Mouse (Mus musculus) MEL (cell line): Measurements from ENCODE around the gene Ndufb6. TPM values are rescaled to one million over a fixed set of nuclear protein-coding genes. Genes with fewer than 3 reads are reported as not detected.

Experiments
- DNase-seq: peaks from one replicate; pipeline ENCODE4 v3.0.0; 2011; ENCODE audit warnings: low read depth, low spot score
- H3K27ac ChIP-seq: 2 replicates; pipeline ENCODE4 v1.5.1; 2012; ENCODE audit warnings: low read depth, mild to moderate bottlenecking, control low read depth, low read length, moderate library complexity; ENCODE audit not compliant: control insufficient read depth
- H3K27me3 ChIP-seq, 2 experiments: fragments of 150-350 bp in 1 of 2; sonication (generic) in 1 of 2; 2 replicates each; pipeline ENCODE4 v1.6.1; 2012; ENCODE audit warnings: low read length in 2 of 2, mild to moderate bottlenecking in 2 of 2, improper control_type of control experiment in 1 of 2, moderate library complexity in 1 of 2; ENCODE audit not compliant: insufficient read depth in 2 of 2, control insufficient read depth in 1 of 2
- H3K36me3 ChIP-seq, 2 experiments: 2 replicates each; pipeline ENCODE4 v1.6.1; 2012 to 2014; ENCODE audit warnings: low read length in 2 of 2, improper control_type of control experiment in 1 of 2, inconsistent platforms in 1 of 2, mild to moderate bottlenecking in 1 of 2; ENCODE audit not compliant: insufficient read depth in 2 of 2, control insufficient read depth in 1 of 2
- H3K4me1 ChIP-seq, 2 experiments: fragments of 150-350 bp in 1 of 2; sonication (generic) in 1 of 2; 2 replicates each; pipeline ENCODE4 v1.6.1; 2012; ENCODE audit warnings: low read length in 2 of 2, improper control_type of control experiment in 1 of 2, mild to moderate bottlenecking in 1 of 2; ENCODE audit not compliant: insufficient read depth in 2 of 2, control insufficient read depth in 1 of 2
- H3K4me3 ChIP-seq, 2 experiments: fragments of 150-350 bp in 1 of 2; sonication (generic) in 1 of 2; 2 replicates each; pipeline ENCODE4 v1.5.1; 2012; ENCODE audit warnings: low read depth in 2 of 2, low read length in 2 of 2, mild to moderate bottlenecking in 2 of 2, moderate library complexity in 2 of 2, control low read depth in 1 of 2, improper control_type of control experiment in 1 of 2; ENCODE audit not compliant: control insufficient read depth in 1 of 2, insufficient read depth in 1 of 2
- H3K79me2 ChIP-seq: 2 replicates; pipeline ENCODE4 v1.6.1; 2012; ENCODE audit warnings: mild to moderate bottlenecking, low read length, moderate library complexity; ENCODE audit not compliant: control insufficient read depth, poor library complexity, insufficient read depth
- H3K9ac ChIP-seq: 2 replicates; pipeline ENCODE4 v1.6.1; 2012; ENCODE audit warnings: low read depth, mild to moderate bottlenecking, control low read depth, low read length, moderate library complexity; ENCODE audit not compliant: control insufficient read depth, poor library complexity, severe bottlenecking
- H3K9me3 ChIP-seq: fragments of 150-350 bp; sonication (generic); replicated peaks from 2 replicates; pipeline ENCODE4 v1.6.1; 2012; ENCODE audit warnings: mild to moderate bottlenecking, low read length, improper control_type of control experiment, moderate library complexity; ENCODE audit not compliant: insufficient read depth
- BHLHE40 ChIP-seq: IDR thresholded peaks from 2 replicates; pipeline ENCODE4 v1.6.1; 2012; ENCODE audit warnings: low read depth, mild to moderate bottlenecking, inconsistent platforms, low read length, improper control_type of control experiment, borderline replicate concordance
- CHD1 ChIP-seq: IDR thresholded peaks from 2 replicates; pipeline ENCODE4 v1.6.1; 2012; ENCODE audit warnings: low read depth, mild to moderate bottlenecking, inconsistent platforms, low read length, improper control_type of control experiment
- CHD2 ChIP-seq: IDR thresholded peaks from 2 replicates; pipeline ENCODE4 v1.6.1; 2011; ENCODE audit warnings: low read length, improper control_type of control experiment
- CTCF ChIP-seq, 3 experiments: IDR thresholded peaks in 2 of 3; conservative IDR thresholded peaks in 1 of 3; 2 replicates each; pipeline ENCODE4 v1.5.1; 2011 to 2012; ENCODE audit warnings: low read length in 3 of 3, low read depth in 2 of 3, mild to moderate bottlenecking in 2 of 3, improper control_type of control experiment in 1 of 3, inconsistent platforms in 1 of 3, mixed read lengths in 1 of 3, moderate library complexity in 1 of 3; ENCODE audit not compliant: control insufficient read depth in 1 of 3, insufficient read depth in 1 of 3, poor library complexity in 1 of 3, severe bottlenecking in 1 of 3
- E2F4 ChIP-seq: IDR thresholded peaks from 2 replicates; pipeline ENCODE4 v1.6.1; 2011; ENCODE audit warnings: low read depth, low read length, improper control_type of control experiment, borderline replicate concordance
- ELF1 ChIP-seq: IDR thresholded peaks from 2 replicates; pipeline ENCODE4 v1.6.1; 2014; ENCODE audit warnings: low read depth, mild to moderate bottlenecking, inconsistent platforms, low read length, improper control_type of control experiment, moderate library complexity
- EP300 ChIP-seq, 2 experiments: IDR thresholded peaks; 2 replicates each; pipeline ENCODE4 v1.6.1; 2011; ENCODE audit warnings: improper control_type of control experiment in 2 of 2, low read length in 2 of 2, low read depth in 1 of 2, mild to moderate bottlenecking in 1 of 2
- ETS1 ChIP-seq: IDR thresholded peaks from 2 replicates; pipeline ENCODE4 v1.6.1; 2012; ENCODE audit warnings: low read depth, mild to moderate bottlenecking, inconsistent platforms, low read length, improper control_type of control experiment, moderate library complexity
- GABPA ChIP-seq: IDR thresholded peaks from 2 replicates; pipeline ENCODE4 v1.6.1; 2012; ENCODE audit warnings: low read depth, mild to moderate bottlenecking, inconsistent platforms, low read length, improper control_type of control experiment, moderate library complexity
- GATA1 ChIP-seq: IDR thresholded peaks from 2 replicates; pipeline ENCODE4 v1.6.1; 2011; ENCODE audit warnings: low read depth, low read length, improper control_type of control experiment
- HCFC1 ChIP-seq: IDR thresholded peaks from 2 replicates; pipeline ENCODE4 v1.6.1; 2012; ENCODE audit warnings: low read depth, mild to moderate bottlenecking, inconsistent platforms, low read length, improper control_type of control experiment, moderate library complexity
- KAT2A ChIP-seq: conservative IDR thresholded peaks from 2 replicates; pipeline ENCODE4 v1.6.1; 2012; ENCODE audit warnings: low read depth, low read length, improper control_type of control experiment, inconsistent platforms
- MAX ChIP-seq: IDR thresholded peaks from 2 replicates; pipeline ENCODE4 v1.6.1; 2011; ENCODE audit warnings: low read length, improper control_type of control experiment
- MEF2A ChIP-seq: IDR thresholded peaks from 2 replicates; pipeline ENCODE4 v1.6.1; 2014; ENCODE audit warnings: low read depth, mild to moderate bottlenecking, inconsistent platforms, low read length, improper control_type of control experiment; ENCODE audit not compliant: poor library complexity, insufficient replicate concordance, severe bottlenecking; ENCODE audit errors: extremely low read depth
- MXI1 ChIP-seq: IDR thresholded peaks from 2 replicates; pipeline ENCODE4 v1.6.1; 2011; ENCODE audit warnings: mild to moderate bottlenecking, low read depth, low read length, improper control_type of control experiment
- MYB ChIP-seq: IDR thresholded peaks from 2 replicates; pipeline ENCODE4 v1.6.1; 2011; ENCODE audit warnings: mild to moderate bottlenecking, low read depth, low read length, improper control_type of control experiment
- NRF1 ChIP-seq: IDR thresholded peaks from 2 replicates; pipeline ENCODE4 v1.6.1; 2014; ENCODE audit warnings: low read depth, mild to moderate bottlenecking, inconsistent platforms, low read length, improper control_type of control experiment, moderate library complexity; ENCODE audit not compliant: poor library complexity, insufficient read depth, severe bottlenecking
- POLR2A ChIP-seq, 2 experiments: IDR thresholded peaks; 2 replicates each; pipeline ENCODE4 v1.6.1; 2011 to 2012; ENCODE audit warnings: low read length in 2 of 2, mild to moderate bottlenecking in 2 of 2, control low read depth in 1 of 2, improper control_type of control experiment in 1 of 2, low read depth in 1 of 2, moderate library complexity in 1 of 2; ENCODE audit not compliant: control insufficient read depth in 1 of 2, insufficient read depth in 1 of 2, poor library complexity in 1 of 2
- POLR2AphosphoS5 ChIP-seq: IDR thresholded peaks from 2 replicates; pipeline ENCODE4 v1.6.1; 2012; ENCODE audit warnings: low read depth, borderline replicate concordance, mild to moderate bottlenecking, inconsistent platforms, low read length, moderate library complexity, mixed read lengths
- RAD21 ChIP-seq: IDR thresholded peaks from 2 replicates; pipeline ENCODE4 v1.6.1; 2011; ENCODE audit warnings: mild to moderate bottlenecking, low read depth, low read length, improper control_type of control experiment
- RCOR1 ChIP-seq: IDR thresholded peaks from 2 replicates; pipeline ENCODE4 v1.6.1; 2012; ENCODE audit warnings: low read depth, mild to moderate bottlenecking, inconsistent platforms, low read length, improper control_type of control experiment
- SIN3A ChIP-seq: IDR thresholded peaks from 2 replicates; pipeline ENCODE4 v1.6.1; 2012; ENCODE audit warnings: low read length, improper control_type of control experiment, inconsistent platforms
- TAL1 ChIP-seq: IDR thresholded peaks from 2 replicates; pipeline ENCODE4 v1.6.1; 2012; ENCODE audit warnings: mild to moderate bottlenecking, inconsistent platforms, low read length, moderate library complexity, mixed read lengths
- TCF12 ChIP-seq: IDR thresholded peaks from 2 replicates; pipeline ENCODE4 v1.6.1; 2014; ENCODE audit warnings: low read depth, mild to moderate bottlenecking, inconsistent platforms, low read length, improper control_type of control experiment, moderate library complexity
- USF1 ChIP-seq: IDR thresholded peaks from 2 replicates; pipeline ENCODE4 v1.6.1; 2014; ENCODE audit warnings: low read depth, mild to moderate bottlenecking, inconsistent platforms, low read length, improper control_type of control experiment, moderate library complexity
- USF2 ChIP-seq, 2 experiments: IDR thresholded peaks; 2 replicates each; pipeline ENCODE4 v1.6.1; 2011 to 2012; ENCODE audit warnings: improper control_type of control experiment in 2 of 2, low read length in 2 of 2, borderline replicate concordance in 1 of 2, inconsistent platforms in 1 of 2, low read depth in 1 of 2, mild to moderate bottlenecking in 1 of 2; ENCODE audit not compliant: insufficient read depth in 1 of 2
- ZC3H11A ChIP-seq: IDR thresholded peaks from 2 replicates; pipeline ENCODE4 v1.6.1; 2012; ENCODE audit warnings: low read depth, mild to moderate bottlenecking, inconsistent platforms, low read length, improper control_type of control experiment
- ZMIZ1 ChIP-seq: IDR thresholded peaks from 2 replicates; pipeline ENCODE4 v1.6.1; 2012; ENCODE audit warnings: low read depth, mild to moderate bottlenecking, inconsistent platforms, low read length, improper control_type of control experiment, moderate library complexity
- polyA plus RNA-seq, 2 experiments: library from polyadenylated mRNA; stranded (reverse) in 1 of 2; unstranded in 1 of 2; fragments of >175 nt in 1 of 2; fragments of >200 nt in 1 of 2; gene quantifications; 2 replicates each; pipeline versions ENCODE4 v1.2.1 to v1.2.4; 2012; ENCODE audit warnings: low replicate concordance in 2 of 2, low read depth in 1 of 2; ENCODE audit not compliant: insufficient read length in 2 of 2, insufficient read depth in 1 of 2, missing spikeins in 1 of 2
- total RNA-seq: library from RNA; depleted of rRNA; stranded (reverse); fragments of 300-350 nt; gene quantifications from 2 replicates; pipeline ENCODE4 v1.2.3, GENCODE M21; 2012

The Ndufb6 gene
- total and polyA plus RNA-seq, 3 experiments = 146 to 229 TPM; not detected in 1

GRCm38 (mm10) chr4:40317404-40317803 is 38.2 kb upstream of the Ndufb6 start (continued):
- no peak for TF ChIP-seq BHLHE40
- no peak for TF ChIP-seq NRF1

- TF ChIP-seq ELF1 (peak; percentile 81), USF2 (IDR thresholded peaks at IDR 0.05; ENCODE audit: borderline replicate concordance in 1 of 2, insufficient read depth in 1 of 2, low read depth in 1 of 2, low read length in 2 of 2) (peak; percentile 38 to 87; a peak in 3 of 4 replicates), USF1 (peak; percentile 91), ETS1 (peak; percentile 16; the same call in 1 of the 2 replicates), NRF1 (no peak)
- Histone ChIP-seq H3K9me3 (no peaks in the 10 kb centered on the region), H3K36me3 (peaks cover 0 to 18% of the 10 kb centered on the region in 2 experiments; a peak in 2 of 4 replicates), H3K4me3 (no peak overlapping the region), H3K27me3 (no peaks in the 10 kb centered on the region; a peak in 1 of 4 replicates), H3K27ac (no peak overlapping the region; the same call in 1 of the 2 replicates), H3K79me2 (no peaks in the 10 kb centered on the region), H3K9ac (no peak overlapping the region), H3K4me1 (peaks cover 0 to 10% of the 10 kb centered on the region in 2 experiments; a peak in 3 of 4 replicates)
- peak; percentile 71 for DNase-seq
Observed at GRCm38 (mm10) chr4:40313026-40313425, 33.8 kb upstream of the Ndufb6 start.

- H3K9me3 ChIP-seq = no peaks in the 10 kb centered on the region
- peaks cover 0 to 18% of the 10 kb centered on the region in 2 experiments; a peak in 2 of 4 replicates for H3K36me3 ChIP-seq
- no peaks in the 10 kb centered on the region for H3K79me2 ChIP-seq
- no peak overlapping the region; the same call in 1 of the 2 replicates for H3K9ac ChIP-seq
- H3K27me3 ChIP-seq = no peaks in the 10 kb centered on the region; a peak in 1 of 4 replicates
- peaks cover 0 to 10% of the 10 kb centered on the region in 2 experiments; a peak in 3 of 4 replicates for H3K4me1 ChIP-seq
- no peak overlapping the region for H3K4me3 ChIP-seq
- DNase-seq = peak; percentile 36
- H3K27ac ChIP-seq = peak overlapping the region; percentile 72
- peak; percentile 79 for TF ChIP-seq GATA1
- no peak for TF ChIP-seq CTCF (IDR thresholded peaks at IDR 0.05 in 2 of 3, conservative IDR thresholded peaks at IDR 0.05 in 1 of 3; ENCODE audit: control insufficient read depth in 1 of 3, insufficient read depth in 1 of 3, low read depth in 2 of 3, low read length in 3 of 3, poor library complexity in 1 of 3, severe bottlenecking in 1 of 3)
- TF ChIP-seq CHD1 = no peak
- no peak for TF ChIP-seq BHLHE40
- TF ChIP-seq ETS1 = peak; percentile 44; the same call in 1 of the 2 replicates
- no peak for TF ChIP-seq GABPA
- TF ChIP-seq ZC3H11A = no peak
- TF ChIP-seq NRF1 = no peak
- TF ChIP-seq POLR2A (IDR thresholded peaks at IDR 0.05; ENCODE audit: control insufficient read depth in 1 of 2, insufficient read depth in 1 of 2, low read depth in 1 of 2, low read length in 2 of 2, poor library complexity in 1 of 2) = no peak
- TF ChIP-seq RCOR1 = no peak
- no peak for TF ChIP-seq SIN3A
- TF ChIP-seq TAL1 = no peak
- no peak for TF ChIP-seq MYB
- TF ChIP-seq HCFC1 = no peak
- TF ChIP-seq MXI1 = no peak
- TF ChIP-seq E2F4 = no peak
- TF ChIP-seq ZMIZ1 = no peak
- no peak for TF ChIP-seq KAT2A
- no peak for TF ChIP-seq CHD2
- peak; percentile 72 to 78; a peak in 3 of 4 replicates for TF ChIP-seq EP300 (IDR thresholded peaks at IDR 0.05; ENCODE audit: low read depth in 1 of 2, low read length in 2 of 2)
- no peak for TF ChIP-seq ELF1
- no peak for TF ChIP-seq RAD21
- TF ChIP-seq MEF2A = no peak
- TF ChIP-seq MAX = no peak
- TF ChIP-seq POLR2AphosphoS5 = no peak
- peak; percentile 79 for TF ChIP-seq TCF12
- no peak for TF ChIP-seq USF1
Observed at GRCm38 (mm10) chr4:40312213-40312612, 33.0 kb upstream of the Ndufb6 start.
